Mouse (Mus musculus) right cerebral cortex, adult 18-20 months (tissue): ENCODE measurements around the gene Epb42.
"Not testable (repeated sequence)": the region's sequence is repeated elsewhere in the genome, so short reads cannot be mapped to it uniquely, and the experiment has no call there.

Source experiments
- DNase-seq: peaks from one replicate; pipeline ENCODE4 v3.0.0; 2022; ENCODE audit warnings: mixed read lengths

The Epb42 gene

DNA sequence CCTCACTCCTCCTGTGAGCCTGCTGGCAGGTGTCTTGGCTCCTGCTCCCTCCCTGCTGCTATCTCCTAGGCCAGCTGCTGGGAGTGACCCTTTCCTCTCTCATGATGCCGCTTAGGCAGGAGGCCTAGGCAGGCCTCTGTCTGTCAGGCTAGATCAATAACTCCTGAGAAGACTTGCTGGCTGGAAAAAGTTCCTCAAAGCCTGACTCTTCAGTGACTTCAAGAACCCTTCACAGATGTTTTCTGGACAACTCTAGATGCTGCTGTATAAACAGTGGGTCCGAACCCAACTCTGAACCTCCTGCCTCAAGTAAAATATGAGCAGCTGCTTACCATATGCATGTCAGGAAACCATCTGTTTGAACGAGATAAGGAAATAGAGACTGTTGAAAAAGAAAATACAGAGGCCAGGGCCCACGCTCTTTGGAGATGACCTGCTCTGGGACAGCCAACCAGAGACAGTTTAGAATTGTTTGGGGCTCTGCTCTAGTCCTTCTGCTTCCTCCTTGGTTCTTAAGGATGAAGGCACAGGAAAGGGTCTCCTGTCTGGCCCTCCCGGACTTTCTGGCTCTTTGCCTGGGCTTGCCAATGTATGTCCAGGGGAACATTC, at the start of gene Epb42:
Epb42 (minus strand) TSS at position 340 of the 609 bp plus-strand sequence.
- DNase-seq: no peak

- no peak for DNase-seq
These were observed 48.8 kb upstream of the Epb42 start, which contains the start of gene Tgm5 for GRCm38 (mm10) chr2:121085480-121086185. Tgm5 (minus strand) TSS chr2:121085841.

DNA sequence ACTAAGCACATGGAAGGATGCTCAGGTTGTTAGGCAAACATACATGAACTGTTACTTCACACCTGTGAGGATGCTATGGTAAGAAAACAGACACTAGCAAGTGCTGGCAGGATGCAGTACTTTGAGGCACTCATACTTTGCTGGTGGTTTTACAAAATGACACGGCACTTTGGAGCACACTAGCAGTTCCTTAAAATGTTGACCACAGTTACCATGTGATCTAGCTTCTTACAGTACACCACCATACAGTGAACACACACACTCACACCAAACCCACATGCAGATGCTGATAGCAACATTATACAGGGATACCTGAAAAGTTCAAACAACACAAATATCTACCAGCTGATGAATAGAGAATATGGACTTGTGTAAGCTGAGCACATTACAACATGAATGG, 45.8 kb upstream of the Epb42 start:
- DNase-seq: no peak

GRCm38 (mm10) chr2:121074747-121075146, 37.9 kb upstream of the Epb42 start:
- no peak for DNase-seq

DNA sequence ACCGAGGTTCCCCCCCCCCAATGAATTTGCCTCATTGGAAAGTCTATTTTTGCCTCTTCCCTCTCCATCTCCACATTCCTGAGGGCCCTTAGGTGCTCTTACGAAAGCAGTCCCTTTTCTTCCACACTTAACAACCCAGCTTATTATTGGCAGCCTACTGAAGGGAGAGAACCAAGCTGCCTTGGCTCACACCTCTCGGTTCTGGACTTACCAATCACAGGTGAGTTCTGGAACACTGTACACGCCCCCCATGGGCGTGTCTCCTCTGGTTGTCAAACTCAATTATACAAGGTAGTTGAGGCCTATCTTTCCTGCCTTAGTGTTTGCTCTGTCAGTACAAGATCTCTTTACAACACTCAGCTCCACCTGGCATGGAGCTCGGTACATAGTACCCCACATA, 35.0 kb upstream of the Epb42 start:
- no peak for DNase-seq

DNA sequence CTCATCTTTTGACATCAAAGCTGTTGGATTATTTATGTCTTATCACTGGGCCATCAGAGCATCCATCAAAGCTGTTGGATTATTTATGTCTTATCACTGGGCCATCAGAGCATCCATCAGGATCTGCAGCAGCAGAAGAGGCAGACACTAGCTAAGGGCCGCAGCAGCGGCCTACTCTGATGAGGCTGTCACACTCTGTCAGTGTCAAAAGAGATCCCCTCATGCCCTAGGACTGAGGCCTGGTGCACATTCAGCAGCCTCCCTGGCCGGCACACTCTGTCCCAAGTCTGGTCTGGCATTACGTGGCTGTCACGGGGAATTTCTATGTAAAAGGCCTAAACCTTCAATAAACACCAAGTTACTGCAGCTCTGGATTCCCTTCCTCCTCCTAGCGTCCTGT, 32.6 kb upstream of the Epb42 start:
- no peak for DNase-seq

- DNase-seq: no peak
These were observed 30.2 kb upstream of the Epb42 start for GRCm38 (mm10) chr2:121067116-121067515.

DNA sequence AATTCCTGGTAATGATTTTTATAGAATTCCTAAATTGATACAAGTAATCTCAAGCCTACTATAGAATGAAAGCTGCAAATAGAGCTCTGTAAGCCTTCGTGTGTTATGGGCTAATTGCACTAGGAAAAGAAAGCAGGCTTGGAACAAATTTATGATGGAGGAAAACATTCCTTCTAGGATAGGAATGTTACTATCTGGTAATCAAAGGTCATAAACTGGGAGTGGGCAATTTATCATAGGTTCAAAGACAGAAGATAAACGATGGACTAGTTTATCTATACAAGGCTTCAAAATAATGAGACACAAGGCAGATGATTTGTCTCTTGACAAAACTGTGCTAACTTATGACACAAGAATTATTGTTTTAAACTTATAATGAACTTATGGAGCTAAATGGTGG, 24.4 kb upstream of the Epb42 start:
- DNase-seq: no peak

- no peak for DNase-seq
These were observed 21.1 kb upstream of the Epb42 start for GRCm38 (mm10) chr2:121057997-121058396.

DNA sequence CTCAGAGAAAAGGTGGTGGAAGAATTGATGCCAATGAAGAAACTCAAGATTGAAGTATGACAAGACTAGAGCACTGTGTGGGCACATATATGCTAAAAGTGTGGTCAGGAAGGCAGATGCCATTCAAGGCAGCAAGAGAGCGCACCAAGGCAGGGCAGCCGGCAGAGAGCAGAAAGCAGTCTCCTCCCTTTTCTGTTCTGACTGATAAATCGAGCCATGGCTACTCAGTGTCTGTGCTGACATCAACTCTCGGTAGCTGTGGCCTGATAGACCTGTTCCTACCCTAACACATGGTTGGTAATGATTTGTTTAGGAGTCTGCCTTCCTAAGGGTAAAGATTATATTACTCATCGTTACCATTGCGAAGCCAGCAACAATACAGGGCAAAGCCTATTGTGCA, 19.0 kb upstream of the Epb42 start:
- DNase-seq: no peak

- no peak for DNase-seq
These were observed 17.2 kb upstream of the Epb42 start for GRCm38 (mm10) chr2:121054060-121054459.

DNA sequence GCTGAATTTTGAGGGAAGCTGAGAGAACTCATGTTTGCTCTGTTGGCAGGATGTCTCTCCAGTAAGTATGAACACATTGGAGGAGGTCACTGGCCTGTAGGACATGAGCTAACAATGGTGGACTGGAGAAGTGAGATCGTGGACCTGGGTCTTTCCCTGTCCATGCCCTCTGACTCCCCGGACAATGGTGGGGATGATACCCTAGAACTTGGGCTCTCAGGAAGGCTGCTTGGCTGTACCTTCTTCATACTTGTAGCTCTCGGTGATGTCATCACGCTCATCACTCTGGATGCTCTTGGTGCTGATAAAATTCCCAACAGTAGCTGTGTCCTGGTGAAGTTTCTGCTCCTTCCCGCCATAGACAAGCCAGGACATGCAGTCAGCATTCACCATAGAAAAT, 15.3 kb upstream of the Epb42 start:
- DNase-seq: no peak

- no peak for DNase-seq
These were observed 8.8 kb upstream of the Epb42 start for GRCm38 (mm10) chr2:121045653-121046052.

GRCm38 (mm10) chr2:121041098-121041497, 4.2 kb upstream of the Epb42 start:
- peak; percentile 16 for DNase-seq

DNA sequence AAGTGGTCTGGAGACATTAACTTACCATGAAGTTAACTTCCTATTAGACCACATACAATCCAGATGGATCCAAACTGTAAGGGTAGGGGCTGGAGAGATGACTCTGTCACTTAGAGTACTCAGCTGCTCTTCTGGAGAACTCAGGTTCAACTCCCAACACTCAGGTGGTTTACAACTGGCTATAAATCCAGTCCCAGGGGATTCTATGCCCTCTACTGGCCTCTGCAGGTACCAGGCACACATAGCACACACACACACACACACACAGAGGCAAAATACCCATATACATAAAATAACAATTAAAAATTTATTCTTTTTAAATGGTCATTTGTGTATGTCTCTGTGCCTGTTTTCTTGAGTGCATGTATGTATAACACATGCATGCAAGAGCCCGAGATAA, 2.5 kb upstream of the Epb42 start:
- DNase-seq: no peak

DNA sequence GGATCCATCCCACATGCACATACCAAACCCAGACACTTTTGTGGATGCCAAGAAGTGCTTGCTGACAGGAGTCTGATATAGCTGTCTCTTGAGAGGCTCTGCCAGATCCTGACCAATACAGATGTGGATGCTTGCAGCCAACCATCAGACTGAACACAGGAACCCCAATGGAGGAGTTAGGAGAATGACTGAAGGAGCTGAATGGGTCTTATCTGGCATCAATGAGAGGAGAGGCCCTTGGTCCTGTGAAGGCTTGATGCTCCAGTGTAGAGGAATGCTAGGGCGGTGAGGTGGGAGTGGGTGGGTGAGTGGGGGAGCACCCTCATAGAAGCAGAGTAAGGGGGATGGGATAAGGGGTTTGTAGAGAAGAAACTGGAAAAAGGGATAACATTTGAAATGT, 2.0 kb upstream of the Epb42 start:
- not testable (repeated sequence) for DNase-seq

- no peak for DNase-seq
These were observed 14.0 kb downstream of the Epb42 start for GRCm38 (mm10) chr2:121022918-121023317.

DNA sequence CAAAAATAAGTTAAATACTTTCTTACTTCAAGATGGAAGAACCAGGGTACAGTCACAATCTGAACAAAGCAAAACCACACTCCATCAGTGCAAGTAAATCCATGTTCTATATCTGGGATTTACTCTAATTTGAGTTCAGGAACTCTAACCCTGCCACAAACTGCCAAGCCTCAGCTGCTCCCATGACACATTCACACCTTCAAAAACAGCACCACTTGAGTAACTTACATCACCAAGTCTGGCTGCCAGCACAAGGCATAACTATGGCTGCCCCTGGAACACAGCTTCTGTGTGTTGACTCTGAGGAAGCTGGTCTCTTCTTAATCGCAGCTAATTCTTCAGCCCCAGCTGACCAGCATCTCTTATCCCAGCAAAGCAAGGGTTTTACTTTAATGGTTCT, 19.7 kb downstream of the Epb42 start:
- DNase-seq: no peak

DNA sequence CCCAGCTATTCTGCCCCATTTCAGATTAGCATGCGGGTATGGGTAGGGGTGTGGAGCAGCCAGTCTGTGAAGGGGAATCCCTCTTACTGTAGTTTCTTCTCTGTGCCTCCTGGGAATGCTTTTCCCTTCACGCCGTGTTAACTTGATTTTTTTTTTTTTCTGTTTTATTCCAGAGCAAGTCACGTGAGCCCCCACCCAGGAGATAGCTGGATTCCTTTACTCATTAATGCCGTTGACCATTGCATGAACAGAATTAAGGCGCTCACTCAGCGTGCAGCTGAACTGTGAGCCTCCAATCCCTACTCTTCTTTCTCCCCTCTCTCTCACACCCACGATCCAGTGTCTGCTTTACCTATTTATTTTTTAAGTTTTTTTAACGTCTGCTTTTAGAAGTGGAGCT, 20.6 kb downstream of the Epb42 start:
- DNase-seq: no peak

DNA sequence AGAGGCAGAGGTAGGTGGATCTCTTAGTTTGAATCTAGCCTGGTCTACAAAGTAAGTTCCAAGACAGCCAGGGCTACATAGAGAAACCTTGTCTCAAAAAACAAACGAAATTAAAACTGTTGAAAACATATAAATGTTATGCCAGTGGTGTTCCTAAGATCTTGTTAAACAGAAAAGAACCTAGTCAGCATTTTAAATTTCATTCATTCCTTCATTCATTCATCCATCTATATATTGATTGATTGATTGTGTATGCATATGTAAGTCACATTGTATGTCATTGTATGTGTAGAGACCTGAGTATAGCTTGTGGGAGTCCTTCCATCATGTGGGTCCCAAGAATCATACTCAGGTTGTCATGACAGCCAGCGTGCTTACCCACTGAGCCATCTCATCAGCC, 21.4 kb downstream of the Epb42 start:
- DNase-seq: no peak

DNA sequence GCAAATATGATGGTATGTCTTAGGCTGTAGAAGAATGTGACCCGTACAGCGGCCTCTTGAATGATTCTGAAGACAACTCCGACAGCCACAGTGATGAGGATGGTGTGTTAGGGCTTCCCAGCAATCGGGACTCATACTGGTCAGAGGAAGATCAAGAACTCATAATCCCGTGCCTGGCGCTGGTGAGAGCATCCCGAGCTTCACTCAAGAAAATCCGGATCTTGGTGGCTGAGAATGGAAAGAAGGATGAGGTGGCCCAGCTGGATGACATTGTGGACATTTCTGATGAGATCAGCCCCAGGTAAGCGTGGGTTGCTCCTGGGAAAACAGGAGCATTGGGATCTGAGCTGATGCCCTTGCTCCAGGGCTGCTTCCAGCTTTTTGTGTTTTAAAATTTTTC, 24.2 kb downstream of the Epb42 start:
- DNase-seq: no peak

GRCm38 (mm10) chr2:121009071-121009677, 27.7 kb downstream of the Epb42 start:
- DNase-seq: no peak

DNA sequence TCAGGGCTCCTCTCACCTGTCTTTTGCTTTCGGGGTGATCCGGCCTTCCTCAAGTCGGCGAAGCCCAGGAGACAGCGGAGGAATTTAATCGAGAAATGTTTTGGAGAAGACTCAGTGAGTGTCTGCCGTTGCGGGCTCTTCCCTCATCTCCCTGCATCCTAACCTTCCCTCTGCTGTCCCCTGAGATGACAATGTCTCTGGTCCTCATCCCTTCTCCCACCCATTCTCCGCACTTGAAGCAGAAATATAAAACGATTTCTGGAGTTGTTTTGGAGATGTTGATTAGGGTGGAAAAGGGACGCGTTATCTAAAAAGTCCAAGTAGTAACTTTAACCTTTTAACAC, 28.2 kb downstream of the Epb42 start:
- DNase-seq: no peak

- DNase-seq: peak; percentile 85
These were observed 28.8 kb downstream of the Epb42 start, which contains the start of gene Ccndbp1 for GRCm38 (mm10) chr2:121007925-121008663. Ccndbp1 (plus strand) TSS chr2:121008403.
